Mouse (Mus musculus): ENCODE measurements around the gene Farp1. TPM values are rescaled to one million over a fixed set of nuclear protein-coding genes. Genes with fewer than 3 reads are reported as not detected.

Gene Farp1
- total RNA-seq, 1 experiment from 2014 or later = 0.58 TPM

- ATAC-seq (ENCODE audit: extremely low read depth, insufficient number of reproducible peaks, low FRiP score, poor library complexity, severe bottlenecking) = no peak
These were observed 232.8 kb downstream of the Farp1 start for GRCm38 (mm10) chr14:121267801-121268200.

GRCm38 (mm10) chr14:121270490-121270889, 235.5 kb downstream of the Farp1 start:
- no peak for ATAC-seq (ENCODE audit: extremely low read depth, insufficient number of reproducible peaks, low FRiP score, poor library complexity, severe bottlenecking)

- ATAC-seq (ENCODE audit: extremely low read depth, insufficient number of reproducible peaks, low FRiP score, poor library complexity, severe bottlenecking) = no peak
These were observed 240.0 kb downstream of the Farp1 start for GRCm38 (mm10) chr14:121274985-121275384.

GRCm38 (mm10) chr14:121276016-121276415, 241.0 kb downstream of the Farp1 start:
- ATAC-seq (ENCODE audit: extremely low read depth, insufficient number of reproducible peaks, low FRiP score, poor library complexity, severe bottlenecking) = no peak

GRCm38 (mm10) chr14:121279106-121279505, 244.1 kb downstream of the Farp1 start:
- ATAC-seq (ENCODE audit: extremely low read depth, insufficient number of reproducible peaks, low FRiP score, poor library complexity, severe bottlenecking) = peak; percentile 50; the same call in 1 of the 2 replicates

GRCm38 (mm10) chr14:121280601-121281335, 245.8 kb downstream of the Farp1 start:
- ATAC-seq (ENCODE audit: extremely low read depth, insufficient number of reproducible peaks, low FRiP score, poor library complexity, severe bottlenecking) = no peak

GRCm38 (mm10) chr14:121281336-121281710, 246.3 kb downstream of the Farp1 start:
- no peak for ATAC-seq (ENCODE audit: extremely low read depth, insufficient number of reproducible peaks, low FRiP score, poor library complexity, severe bottlenecking)

- no peak for ATAC-seq (ENCODE audit: extremely low read depth, insufficient number of reproducible peaks, low FRiP score, poor library complexity, severe bottlenecking)
These were observed 250.6 kb downstream of the Farp1 start for GRCm38 (mm10) chr14:121285379-121286120.

- no peak for ATAC-seq (ENCODE audit: extremely low read depth, insufficient number of reproducible peaks, low FRiP score, poor library complexity, severe bottlenecking)
These were observed 256.9 kb downstream of the Farp1 start for GRCm38 (mm10) chr14:121291881-121292280.

- ATAC-seq (ENCODE audit: extremely low read depth, insufficient number of reproducible peaks, low FRiP score, poor library complexity, severe bottlenecking) = no peak
These were observed 257.4 kb downstream of the Farp1 start for GRCm38 (mm10) chr14:121292391-121292790.

GRCm38 (mm10) chr14:121294484-121294883, 259.5 kb downstream of the Farp1 start:
- no peak for ATAC-seq (ENCODE audit: extremely low read depth, insufficient number of reproducible peaks, low FRiP score, poor library complexity, severe bottlenecking)

GRCm38 (mm10) chr14:121297103-121297502, 262.1 kb downstream of the Farp1 start:
- ATAC-seq (ENCODE audit: extremely low read depth, insufficient number of reproducible peaks, low FRiP score, poor library complexity, severe bottlenecking) = no peak

GRCm38 (mm10) chr14:121298537-121298936, 263.5 kb downstream of the Farp1 start:
- ATAC-seq (ENCODE audit: extremely low read depth, insufficient number of reproducible peaks, low FRiP score, poor library complexity, severe bottlenecking) = no peak

GRCm38 (mm10) chr14:121299093-121299492, 264.1 kb downstream of the Farp1 start:
- no peak for ATAC-seq (ENCODE audit: extremely low read depth, insufficient number of reproducible peaks, low FRiP score, poor library complexity, severe bottlenecking)

GRCm38 (mm10) chr14:121304523-121304922, 269.5 kb downstream of the Farp1 start:
- no peak for ATAC-seq (ENCODE audit: extremely low read depth, insufficient number of reproducible peaks, low FRiP score, poor library complexity, severe bottlenecking)

- ATAC-seq (ENCODE audit: extremely low read depth, insufficient number of reproducible peaks, low FRiP score, poor library complexity, severe bottlenecking) = no peak
These were observed 270.5 kb downstream of the Farp1 start for GRCm38 (mm10) chr14:121305316-121306064.

GRCm38 (mm10) chr14:121309909-121310308, 274.9 kb downstream of the Farp1 start:
- ATAC-seq (ENCODE audit: extremely low read depth, insufficient number of reproducible peaks, low FRiP score, poor library complexity, severe bottlenecking) = no peak

- ATAC-seq (ENCODE audit: extremely low read depth, insufficient number of reproducible peaks, low FRiP score, poor library complexity, severe bottlenecking) = peak; percentile 6; the same call in 1 of the 2 replicates
These were observed 275.5 kb downstream of the Farp1 start for GRCm38 (mm10) chr14:121310325-121311080.

- ATAC-seq (ENCODE audit: extremely low read depth, insufficient number of reproducible peaks, low FRiP score, poor library complexity, severe bottlenecking) = no peak
These were observed 276.1 kb downstream of the Farp1 start for GRCm38 (mm10) chr14:121311083-121311482.

All from neutrophil, adult 5-6 weeks (primary cell).